Mouse (Mus musculus) heart, embryonic 16.5 days (tissue): Measurements from ENCODE around the gene Zbtb8a. TPM values are rescaled to one million over a fixed set of nuclear protein-coding genes. Genes with fewer than 3 reads are reported as not detected.

Experiments
- ATAC-seq: fragments of 200-750 bp; cut with Nextera tagmentation; replicated peaks from 2 replicates; pipeline ENCODE4 v1.8.0; 2017; ENCODE audit warnings: moderate number of reproducible peaks; ENCODE audit not compliant: insufficient read depth, low FRiP score; ENCODE audit errors: extremely low read depth
- H3K27ac ChIP-seq: fragments of 300-500 bp; sonication (generic); 2 replicates; pipeline ENCODE4 v1.5.1; 2014; ENCODE audit warnings: mild to moderate bottlenecking, low read length, control low read depth, moderate library complexity
- H3K27me3 ChIP-seq: fragments of 300-500 bp; sonication (generic); 2 replicates; pipeline ENCODE4 v1.6.1; 2014; ENCODE audit warnings: low read length, mixed read lengths; ENCODE audit not compliant: control insufficient read depth, insufficient read depth
- H3K36me3 ChIP-seq: fragments of 300-500 bp; sonication (generic); 2 replicates; pipeline ENCODE4 v1.6.1; 2014; ENCODE audit not compliant: control insufficient read depth, insufficient read depth
- H3K4me1 ChIP-seq: fragments of 300-500 bp; sonication (generic); 2 replicates; pipeline ENCODE4 v1.6.1; 2014; ENCODE audit warnings: low read length, mixed read lengths; ENCODE audit not compliant: control insufficient read depth, insufficient read depth
- H3K4me2 ChIP-seq: fragments of 300-500 bp; sonication (generic); 2 replicates; pipeline ENCODE4 v1.6.1; 2014; ENCODE audit warnings: low read depth, mild to moderate bottlenecking, control low read depth, low read length
- H3K4me3 ChIP-seq: fragments of 300-500 bp; sonication (generic); 2 replicates; pipeline ENCODE4 v1.5.1; 2014; ENCODE audit warnings: mild to moderate bottlenecking, control low read depth, low read length
- H3K9ac ChIP-seq: fragments of 300-500 bp; sonication (generic); 2 replicates; pipeline ENCODE4 v1.6.1; 2014; ENCODE audit warnings: low read length, control low read depth
- H3K9me3 ChIP-seq: fragments of 300-500 bp; sonication (generic); replicated peaks from 2 replicates; pipeline ENCODE4 v1.6.1; 2016; ENCODE audit warnings: low read length; ENCODE audit not compliant: control insufficient read depth
- WGBS: fragments of 180-500 bp; shearing (Covaris S2); extraction: QIAGEN DNeasy Blood & Tissue Kit; methylation state at CpG from one replicate; pipeline ENCODE4 v1.1.7; 2014; 5-methylcytosine and 5-hydroxymethylcytosine counted together
- polyA plus RNA-seq: library from polyadenylated mRNA; unstranded; fragments of >200 nt; fragmentation: Nextera tagmentation; extraction: Ambion mirVana; gene quantifications from 2 replicates; pipeline ENCODE4 v1.2.1, GENCODE M21; 2015

Gene Zbtb8a
- polyA plus RNA-seq, 1 experiment from 2014 or later: 10.1 TPM

DNA sequence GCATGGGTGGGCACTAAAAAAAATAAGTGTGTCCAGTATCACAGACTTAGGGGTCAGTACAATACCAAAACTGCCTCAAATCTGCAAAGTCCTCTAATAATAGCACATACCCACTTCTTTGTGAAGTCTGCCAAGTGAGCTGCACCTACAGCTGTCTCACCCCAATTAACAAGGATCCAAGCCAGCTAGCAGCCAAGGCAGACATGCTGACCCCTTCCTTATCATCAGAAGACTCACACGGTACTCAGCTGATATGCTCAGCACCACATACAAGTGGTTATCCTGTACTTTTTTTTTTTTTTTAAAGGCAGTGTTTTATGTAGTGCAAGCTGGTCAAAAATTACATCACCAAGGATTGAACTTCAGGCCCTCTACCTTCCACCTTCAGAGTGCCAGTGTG is 73.6 kb downstream of the Zbtb8a start:
- H3K36me3 ChIP-seq: peaks cover 28% of the 10 kb centered on the region
- no peak for ATAC-seq
- 13% methylated on average over 1 of the region's 1 CpGs for WGBS
- no peak overlapping the region for H3K9ac ChIP-seq
- H3K4me3 ChIP-seq: no peak overlapping the region
- peaks cover 6% of the 10 kb centered on the region for H3K4me1 ChIP-seq
- H3K27me3 ChIP-seq: no peaks in the 10 kb centered on the region
- peak overlapping the region; percentile 27; the same call in 1 of the 2 replicates for H3K27ac ChIP-seq
- no peak overlapping the region for H3K4me2 ChIP-seq
- H3K9me3 ChIP-seq: no peaks in the 10 kb centered on the region

DNA sequence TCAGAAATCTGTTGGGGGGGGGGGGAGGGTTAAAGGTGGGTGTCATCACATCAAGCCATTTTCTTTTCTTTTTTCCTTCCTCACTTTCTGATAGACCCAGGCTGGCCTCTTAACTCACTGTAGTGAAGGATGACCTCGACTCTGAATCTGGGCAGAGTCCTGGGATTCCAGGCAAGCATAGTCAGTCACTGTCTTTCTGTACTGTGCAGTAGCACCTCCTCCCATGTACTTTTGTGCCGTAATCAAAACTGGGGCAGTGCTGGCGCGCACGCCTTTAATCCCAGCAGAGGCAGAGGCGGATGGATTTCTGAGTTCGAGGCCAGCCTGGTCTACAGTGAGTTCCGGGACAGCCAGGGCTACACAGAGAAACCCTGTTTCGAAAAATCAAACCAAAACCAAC is 74.1 kb downstream of the Zbtb8a start:
- H3K9me3 ChIP-seq: no peaks in the 10 kb centered on the region
- peak overlapping the region; percentile 27; the same call in 1 of the 2 replicates for H3K27ac ChIP-seq
- 76% methylated on average over 9 of the region's 9 CpGs for WGBS
- no peak overlapping the region for H3K4me3 ChIP-seq
- H3K4me2 ChIP-seq: no peak overlapping the region
- H3K4me1 ChIP-seq: peaks cover 9% of the 10 kb centered on the region
- no peaks in the 10 kb centered on the region for H3K27me3 ChIP-seq
- H3K36me3 ChIP-seq: peaks cover 25% of the 10 kb centered on the region
- no peak for ATAC-seq
- H3K9ac ChIP-seq: no peak overlapping the region

Other genes starting within 250 kb of the Zbtb8a start
- 9.2 and 10.9 TPM in 2 replicates for gene Fndc5, start 241.1 kb downstream of the Zbtb8a start, polyA plus RNA-seq
- 10.9 and 11.8 TPM in 2 replicates for gene S100pbp, start 188.4 kb downstream of the Zbtb8a start, polyA plus RNA-seq
- 45.9 and 53.3 TPM in 2 replicates for gene Yars, start 188.4 kb downstream of the Zbtb8a start, polyA plus RNA-seq
- 2.2 and 2.3 TPM in 2 replicates for gene C77080, start 116.7 kb downstream of the Zbtb8a start, polyA plus RNA-seq
- gene Sync, start 90.5 kb downstream of the Zbtb8a start, polyA plus RNA-seq: 1.8 and 1.9 TPM in 2 replicates
- gene Rbbp4, start 42.7 kb downstream of the Zbtb8a start, polyA plus RNA-seq: 259 and 291 TPM in 2 replicates
- 36.9 and 41.7 TPM in 2 replicates for gene Zbtb8os, start 42.4 kb downstream of the Zbtb8a start, polyA plus RNA-seq
- gene Zbtb8b, start 62.7 kb upstream of the Zbtb8a start, polyA plus RNA-seq: 6.3 and 7.2 TPM in 2 replicates
- gene Bsdc1, start 83.5 kb upstream of the Zbtb8a start, polyA plus RNA-seq: 25.0 and 26.2 TPM in 2 replicates
- gene Tssk3, start 112.9 kb upstream of the Zbtb8a start, polyA plus RNA-seq: not detected in 2 replicates
- not detected in 2 replicates for gene Fam229a, start 113.1 kb upstream of the Zbtb8a start, polyA plus RNA-seq
- 262 and 287 TPM in 2 replicates for gene Marcksl1, start 135.5 kb upstream of the Zbtb8a start, polyA plus RNA-seq
- 123 and 139 TPM in 2 replicates for gene Hdac1, start 164.6 kb upstream of the Zbtb8a start, polyA plus RNA-seq
- 45.9 and 121 TPM in 2 replicates for gene Lck, start 195.5 kb upstream of the Zbtb8a start, polyA plus RNA-seq
- 5.1 and 5.7 TPM in 2 replicates for gene Fam167b, start 200.4 kb upstream of the Zbtb8a start, polyA plus RNA-seq
- 178 and 180 TPM in 2 replicates for gene Eif3i, start 222.5 kb upstream of the Zbtb8a start, polyA plus RNA-seq
- 148 and 152 TPM in 2 replicates for gene Tmem234, start 222.6 kb upstream of the Zbtb8a start, polyA plus RNA-seq
- gene Dcdc2b, start 236.1 kb upstream of the Zbtb8a start, polyA plus RNA-seq: 1.8 and 2.7 TPM in 2 replicates
- gene Iqcc, start 241.0 kb upstream of the Zbtb8a start, polyA plus RNA-seq: 22.7 and 22.9 TPM in 2 replicates
- 50.9 and 55.0 TPM in 2 replicates for gene Ccdc28b, start 245.8 kb upstream of the Zbtb8a start, polyA plus RNA-seq